23 mouse cellular contexts compared by ENCODE assay signal in the genomic region with DNA sequence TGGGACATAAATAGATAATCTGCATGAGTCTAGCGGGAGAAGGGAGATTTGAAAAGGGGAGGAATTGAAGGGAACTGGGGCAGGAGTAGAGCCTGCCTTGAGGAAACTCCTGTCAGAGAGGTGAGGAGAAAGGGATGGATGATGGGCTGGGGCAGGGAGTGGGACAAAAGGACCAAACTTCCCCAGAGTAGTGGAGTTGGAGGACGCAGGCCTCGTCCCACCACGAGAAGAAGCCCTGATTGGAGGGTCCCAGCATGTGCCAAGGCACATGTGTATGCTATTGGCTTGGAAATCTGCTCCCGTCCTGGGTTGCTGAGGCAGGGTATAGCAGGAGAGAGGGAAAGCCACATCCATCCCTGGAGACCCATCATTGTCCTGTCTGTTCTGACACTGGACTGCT. TPM values are rescaled to one million over a fixed set of nuclear protein-coding genes. Genes with fewer than 3 reads are reported as not detected.
"Had no signal": no experiment of that assay in that cellular context is flagged by ENCODE, and none has a peak within 500 bp of the region (broad histone marks: within the 10 kb centered on the region; RNA-seq: fewer than 3 reads in every experiment).

No protein-coding gene starts in this region.

- DNase-seq: left cerebral cortex, postnatal 4 days; liver; liver, embryonic 13.5 days; lung, adult 18-20 months; lung, adult 2 months; lung, embryonic 14.5 days; lung, postnatal 10 days; lung, postnatal 14 days; lung, postnatal 36 days; lung, postnatal 4 days; midbrain, embryonic 14.5 days had no signal

RNA-seq across cellular contexts. Expression of gene Gm30302, which starts 45.3 kb away (rescaled TPM):
- total RNA-seq: left cerebral cortex, adult 2 months; left cerebral cortex, adult 8-10 months; left cerebral cortex, postnatal 10 days; left cerebral cortex, postnatal 14 days; left cerebral cortex, postnatal 25 days; left cerebral cortex, postnatal 36 days; left cerebral cortex, postnatal 4 days; liver, adult 2 months; megakaryocyte progenitor cell, adult 5-6 weeks; megakaryocyte, adult 5-6 weeks; megakaryocyte-erythroid progenitor cell, adult 5-6 weeks; midbrain, postnatal 0 days; monocyte, adult 5-6 weeks had no signal
